Mouse (Mus musculus) brown adipose tissue, adult 24 weeks (tissue): ENCODE results near the gene Cluap1. TPM values are rescaled to one million over a fixed set of nuclear protein-coding genes. Genes with fewer than 3 reads are reported as not detected.

Experiments
- H3K27ac ChIP-seq: fragments of 200-500 bp; replicated peaks from 2 replicates; pipeline ENCODE4 v1.5.1; 2012; ENCODE audit warnings: low read depth, mild to moderate bottlenecking, low read length
- H3K4me1 ChIP-seq: fragments of 200-500 bp; 2 replicates; pipeline ENCODE4 v1.6.1; 2012; ENCODE audit warnings: low read length, mixed read lengths; ENCODE audit not compliant: control insufficient read depth, insufficient read depth, insufficient read length
- H3K4me3 ChIP-seq: fragments of 200-500 bp; 2 replicates; pipeline ENCODE4 v1.5.1; 2012; ENCODE audit warnings: low read depth, mild to moderate bottlenecking, low read length, moderate library complexity; ENCODE audit not compliant: insufficient read depth
- polyA plus RNA-seq: library from polyadenylated mRNA; stranded (reverse); fragments of >200 nt; gene quantifications from 2 replicates; pipeline ENCODE4 v1.2.4, GENCODE M21; 2012; ENCODE audit not compliant: missing spikeins, insufficient read depth, insufficient read length

The Cluap1 gene
- polyA plus RNA-seq, 1 experiment = 10.2 TPM

DNA sequence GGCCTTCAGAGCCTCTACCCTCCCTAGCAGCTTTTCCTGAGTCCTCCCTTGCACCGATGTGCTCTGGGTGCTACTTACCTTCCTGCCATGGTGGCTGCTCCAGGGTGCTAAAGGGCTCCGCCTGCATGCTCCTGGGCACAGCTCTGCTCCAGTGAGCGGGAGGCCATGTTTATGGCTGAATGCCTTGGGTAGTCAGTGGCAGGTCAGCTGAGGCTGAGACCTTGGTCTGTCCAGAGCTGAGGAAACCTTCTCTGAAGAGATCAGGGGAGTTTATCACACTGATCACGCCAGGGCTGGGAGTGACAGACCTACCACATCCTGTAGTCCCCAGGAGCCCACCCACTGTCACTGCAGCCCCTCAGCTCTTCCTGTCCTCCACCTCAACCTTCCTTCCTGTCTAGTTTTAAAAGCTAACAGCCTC lies 67.7 kb downstream of the Cluap1 start, which contains the start of gene Nlrc3:
Nlrc3 (minus strand) TSS at position 382 of the 421 bp plus-strand sequence.
- Histone ChIP-seq H3K4me3 (no peak within 1 kb of the TSS), H3K4me1 (no peaks in the 10 kb centered on the region), H3K27ac (no peak within 1 kb of the TSS)

DNA sequence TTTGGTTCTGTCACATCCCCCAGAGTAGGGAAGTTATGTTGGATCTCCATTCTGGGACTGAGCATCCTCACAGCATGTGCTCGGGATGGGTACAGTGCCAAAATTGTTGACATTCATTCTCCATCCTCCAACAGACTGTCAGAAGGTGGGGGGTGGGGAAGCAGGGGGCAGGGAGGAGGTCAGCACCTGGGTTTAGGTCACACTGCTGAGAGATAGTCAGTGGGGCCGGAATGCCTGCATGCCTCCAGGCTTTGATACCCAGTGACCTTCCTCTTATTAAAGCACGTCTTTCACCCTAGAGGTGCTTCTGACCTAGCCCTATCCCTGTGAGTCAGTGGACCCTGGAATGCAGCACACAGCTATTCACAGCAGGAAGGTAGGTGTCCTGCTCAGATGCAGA lies 68.1 kb downstream of the Cluap1 start:
- no peak overlapping the region for H3K4me3 ChIP-seq
- H3K4me1 ChIP-seq = no peaks in the 10 kb centered on the region
- H3K27ac ChIP-seq = no peak overlapping the region

- H3K27ac ChIP-seq = no peak overlapping the region
- no peak overlapping the region for H3K4me3 ChIP-seq
- H3K4me1 ChIP-seq = no peaks in the 10 kb centered on the region
Observed at GRCm38 (mm10) chr16:3982173-3982572, 73.6 kb downstream of the Cluap1 start.

- H3K4me3 ChIP-seq = no peak overlapping the region
- no peak overlapping the region for H3K27ac ChIP-seq
- no peaks in the 10 kb centered on the region for H3K4me1 ChIP-seq
Observed at GRCm38 (mm10) chr16:3983146-3983700, 74.6 kb downstream of the Cluap1 start.

DNA sequence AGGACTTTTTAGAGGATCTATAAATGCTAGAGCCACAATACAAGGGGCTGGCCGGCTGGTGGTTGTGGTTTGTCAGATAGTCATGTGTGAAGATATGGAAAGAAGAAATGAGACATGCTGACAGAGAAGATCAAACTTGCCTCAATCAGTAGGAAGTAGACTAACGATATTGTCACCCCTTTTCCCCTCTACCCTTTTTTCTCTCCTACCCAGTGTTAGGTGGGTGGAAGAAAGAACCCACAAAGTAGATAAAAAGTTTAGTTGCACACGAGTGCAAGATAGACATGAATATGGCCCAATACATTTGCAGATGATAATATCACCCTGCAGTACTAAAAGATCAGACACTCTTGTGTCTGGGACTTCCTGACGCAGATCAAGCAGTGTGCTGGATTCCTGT lies 79.8 kb downstream of the Cluap1 start:
- Histone ChIP-seq H3K4me1 (no peaks in the 10 kb centered on the region), H3K27ac (no peak overlapping the region), H3K4me3 (no peak overlapping the region)

Other genes with a start within 250 kb of the Cluap1 start
- not detected in 2 replicates for gene Mefv, start 190.7 kb upstream of the Cluap1 start, polyA plus RNA-seq
- 6.6 and 6.8 TPM in 2 replicates for gene Zfp263, start 164.7 kb upstream of the Cluap1 start, polyA plus RNA-seq
- gene Olfr15, start 77.9 kb upstream of the Cluap1 start, polyA plus RNA-seq = not detected in 2 replicates
- 0.38 and 1.1 TPM in 2 replicates for gene Zfp174, start 61.5 kb upstream of the Cluap1 start, polyA plus RNA-seq
- gene Naa60, start 36.4 kb upstream of the Cluap1 start, polyA plus RNA-seq = 41.4 and 52.4 TPM in 2 replicates
- gene Zfp597, start 24.2 kb upstream of the Cluap1 start, polyA plus RNA-seq = 3.9 and 4.9 TPM in 2 replicates
- not detected in 2 replicates for gene Gm20695, start 24.2 kb upstream of the Cluap1 start, polyA plus RNA-seq
- gene 1700037C18Rik, start 112 bp upstream of the Cluap1 start, polyA plus RNA-seq = 3.8 and 4.2 TPM in 2 replicates
- not detected in 2 replicates for gene Nlrc3, start 67.8 kb downstream of the Cluap1 start, polyA plus RNA-seq
- gene Slx4, start 95.0 kb downstream of the Cluap1 start, polyA plus RNA-seq = 2.7 and 3.5 TPM in 2 replicates
- gene Dnase1, start 128.1 kb downstream of the Cluap1 start, polyA plus RNA-seq = not detected in 2 replicates
- 226 and 245 TPM in 2 replicates for gene Trap1, start 169.0 kb downstream of the Cluap1 start, polyA plus RNA-seq